Mouse (Mus musculus): Measurements from ENCODE around the gene Platr17. TPM values are rescaled to one million over a fixed set of nuclear protein-coding genes. Genes with fewer than 3 reads are reported as not detected.
A peak's percentile ranks its signal among the peaks of the same experiment; 100 is the strongest.

Platr17 gene
- polyA plus RNA-seq, 1 experiment = not detected

GRCm38 (mm10) chr17:33931159-33931866, 26.4 kb downstream of the Platr17 start:
- H3K4me3 ChIP-seq (ENCODE audit: control insufficient read depth, low read depth, low read length) = peak overlapping the region; percentile 82
- no peak overlapping the region for H3K27ac ChIP-seq (ENCODE audit: control insufficient read depth, insufficient read depth, low read depth, low read length)
- no peaks in the 10 kb centered on the region for H3K36me3 ChIP-seq (ENCODE audit: control insufficient read depth, insufficient read depth, low read length)
- no peaks in the 10 kb centered on the region for H3K27me3 ChIP-seq (ENCODE audit: control insufficient read depth, insufficient read depth, low read length)
- TF ChIP-seq POLR2A (IDR thresholded peaks at IDR 0.05; ENCODE audit: control insufficient read depth, low read depth, low read length) = no peak
- TF ChIP-seq CTCF (IDR thresholded peaks at IDR 0.05; ENCODE audit: control insufficient read depth, insufficient read depth, insufficient replicate concordance, low read depth, low read length) = no peak
- peaks cover 10% of the 10 kb centered on the region for H3K4me1 ChIP-seq (ENCODE audit: control insufficient read depth, insufficient read depth, low read length)

GRCm38 (mm10) chr17:33931947-33932346, 27.0 kb downstream of the Platr17 start:
- Histone ChIP-seq H3K36me3 (ENCODE audit: control insufficient read depth, insufficient read depth, low read length) (no peaks in the 10 kb centered on the region), H3K27me3 (ENCODE audit: control insufficient read depth, insufficient read depth, low read length) (no peaks in the 10 kb centered on the region), H3K4me1 (ENCODE audit: control insufficient read depth, insufficient read depth, low read length) (peaks cover 10% of the 10 kb centered on the region), H3K27ac (ENCODE audit: control insufficient read depth, insufficient read depth, low read depth, low read length) (no peak overlapping the region), H3K4me3 (ENCODE audit: control insufficient read depth, low read depth, low read length) (no peak overlapping the region)
- TF ChIP-seq POLR2A (IDR thresholded peaks at IDR 0.05; ENCODE audit: control insufficient read depth, low read depth, low read length) (no peak), CTCF (IDR thresholded peaks at IDR 0.05; ENCODE audit: control insufficient read depth, insufficient read depth, insufficient replicate concordance, low read depth, low read length) (no peak)

DNA sequence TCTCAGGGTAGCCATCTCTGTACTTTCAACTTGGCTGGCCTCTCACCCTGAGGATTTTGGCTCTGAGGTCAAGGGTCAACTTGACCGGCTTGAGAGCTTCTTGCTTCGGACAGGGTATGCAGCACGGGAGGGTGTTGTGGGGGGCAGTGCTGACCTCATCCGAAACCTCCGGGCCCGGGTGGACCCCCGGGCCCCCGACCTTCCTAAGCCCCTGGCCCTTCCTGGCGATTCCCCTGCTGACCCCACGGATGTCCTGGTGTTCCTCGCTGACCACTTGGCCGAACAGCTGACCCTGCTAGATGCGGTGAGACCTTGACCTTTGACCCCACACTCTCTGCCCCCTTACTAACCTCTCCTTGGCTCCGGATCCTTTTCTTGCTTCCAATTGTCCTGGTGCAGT, 27.5 kb downstream of the Platr17 start:
- TF ChIP-seq POLR2A (IDR thresholded peaks at IDR 0.05; ENCODE audit: control insufficient read depth, low read depth, low read length) (no peak), CTCF (IDR thresholded peaks at IDR 0.05; ENCODE audit: control insufficient read depth, insufficient read depth, insufficient replicate concordance, low read depth, low read length) (no peak)
- Histone ChIP-seq H3K27ac (ENCODE audit: control insufficient read depth, insufficient read depth, low read depth, low read length) (no peak overlapping the region), H3K4me1 (ENCODE audit: control insufficient read depth, insufficient read depth, low read length) (peaks cover 10% of the 10 kb centered on the region), H3K36me3 (ENCODE audit: control insufficient read depth, insufficient read depth, low read length) (no peaks in the 10 kb centered on the region), H3K4me3 (ENCODE audit: control insufficient read depth, low read depth, low read length) (no peak overlapping the region), H3K27me3 (ENCODE audit: control insufficient read depth, insufficient read depth, low read length) (no peaks in the 10 kb centered on the region)

GRCm38 (mm10) chr17:33932970-33933369, 28.0 kb downstream of the Platr17 start:
- TF ChIP-seq POLR2A (IDR thresholded peaks at IDR 0.05; ENCODE audit: control insufficient read depth, low read depth, low read length) = no peak
- TF ChIP-seq CTCF (IDR thresholded peaks at IDR 0.05; ENCODE audit: control insufficient read depth, insufficient read depth, insufficient replicate concordance, low read depth, low read length) = no peak
- Histone ChIP-seq H3K4me1 (ENCODE audit: control insufficient read depth, insufficient read depth, low read length) (peaks cover 10% of the 10 kb centered on the region), H3K27ac (ENCODE audit: control insufficient read depth, insufficient read depth, low read depth, low read length) (no peak overlapping the region), H3K27me3 (ENCODE audit: control insufficient read depth, insufficient read depth, low read length) (no peaks in the 10 kb centered on the region), H3K4me3 (ENCODE audit: control insufficient read depth, low read depth, low read length) (no peak overlapping the region), H3K36me3 (ENCODE audit: control insufficient read depth, insufficient read depth, low read length) (no peaks in the 10 kb centered on the region)

DNA sequence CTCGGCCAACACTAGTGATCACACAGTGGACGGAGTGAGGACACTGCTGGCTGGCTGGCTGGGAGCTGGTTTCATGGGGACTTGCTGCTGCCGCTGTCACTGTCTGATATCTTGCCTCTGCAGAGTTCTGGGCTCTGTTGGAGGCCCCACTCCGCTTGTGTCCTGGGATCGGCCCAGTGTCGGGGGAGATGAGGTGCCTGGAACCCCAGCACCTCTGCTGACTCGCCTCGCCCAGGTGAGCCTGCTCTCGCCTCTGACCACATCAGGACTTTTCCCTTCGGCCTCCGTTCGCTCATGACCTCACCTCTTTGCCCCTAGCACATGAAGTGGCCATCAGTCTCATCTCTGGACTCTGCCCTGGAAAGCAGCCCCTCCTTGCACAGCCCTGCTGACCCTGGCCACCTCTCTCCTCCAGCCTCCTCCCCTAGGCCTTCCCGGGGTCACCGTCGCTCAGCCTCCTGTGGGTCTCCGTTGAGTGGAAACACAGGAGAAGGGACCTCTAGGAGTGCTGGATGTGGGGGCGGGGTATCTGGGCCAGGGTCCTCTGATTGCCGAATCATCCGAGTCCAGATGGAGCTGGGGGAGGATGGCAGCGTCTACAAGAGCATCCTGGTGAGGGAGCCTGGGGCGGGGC, 30.6 kb downstream of the Platr17 start:
- Histone ChIP-seq H3K36me3 (ENCODE audit: control insufficient read depth, insufficient read depth, low read length) (no peaks in the 10 kb centered on the region), H3K27ac (ENCODE audit: control insufficient read depth, insufficient read depth, low read depth, low read length) (no peak overlapping the region), H3K4me1 (ENCODE audit: control insufficient read depth, insufficient read depth, low read length) (peaks cover 20% of the 10 kb centered on the region), H3K4me3 (ENCODE audit: control insufficient read depth, low read depth, low read length) (no peak overlapping the region), H3K27me3 (ENCODE audit: control insufficient read depth, insufficient read depth, low read length) (no peaks in the 10 kb centered on the region)
- TF ChIP-seq CTCF (IDR thresholded peaks at IDR 0.05; ENCODE audit: control insufficient read depth, insufficient read depth, insufficient replicate concordance, low read depth, low read length) (no peak), POLR2A (IDR thresholded peaks at IDR 0.05; ENCODE audit: control insufficient read depth, low read depth, low read length) (no peak)

- Histone ChIP-seq H3K4me1 (ENCODE audit: control insufficient read depth, insufficient read depth, low read length) (peaks cover 18% of the 10 kb centered on the region), H3K27me3 (ENCODE audit: control insufficient read depth, insufficient read depth, low read length) (no peaks in the 10 kb centered on the region), H3K4me3 (ENCODE audit: control insufficient read depth, low read depth, low read length) (no peak overlapping the region), H3K27ac (ENCODE audit: control insufficient read depth, insufficient read depth, low read depth, low read length) (no peak overlapping the region), H3K36me3 (ENCODE audit: control insufficient read depth, insufficient read depth, low read length) (no peaks in the 10 kb centered on the region)
- TF ChIP-seq CTCF (IDR thresholded peaks at IDR 0.05; ENCODE audit: control insufficient read depth, insufficient read depth, insufficient replicate concordance, low read depth, low read length) (no peak), POLR2A (IDR thresholded peaks at IDR 0.05; ENCODE audit: control insufficient read depth, low read depth, low read length) (no peak)
These were observed 32.1 kb downstream of the Platr17 start for GRCm38 (mm10) chr17:33936993-33937392.

DNA sequence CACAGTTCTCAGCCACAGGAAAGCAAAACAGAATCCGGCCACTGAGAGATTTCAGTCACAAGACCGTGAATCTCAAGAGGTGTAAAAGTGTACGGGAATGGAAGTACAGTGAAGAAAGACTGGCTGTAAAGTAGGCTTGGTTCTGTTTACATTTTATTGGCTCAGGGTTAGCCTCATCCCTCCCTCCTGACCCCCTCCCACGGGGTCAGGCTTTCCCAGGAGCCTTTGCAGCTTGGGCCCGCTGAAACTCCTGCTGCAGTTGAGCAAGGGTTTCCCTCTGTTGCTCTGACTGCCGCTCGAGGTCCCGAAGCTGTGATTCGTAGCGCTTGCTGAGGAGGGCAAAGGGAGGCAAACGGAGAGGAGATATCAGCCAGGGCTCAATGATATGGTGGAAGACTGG, 33.8 kb downstream of the Platr17 start:
- Histone ChIP-seq H3K36me3 (ENCODE audit: control insufficient read depth, insufficient read depth, low read length) (no peaks in the 10 kb centered on the region), H3K4me1 (ENCODE audit: control insufficient read depth, insufficient read depth, low read length) (peaks cover 18% of the 10 kb centered on the region), H3K4me3 (ENCODE audit: control insufficient read depth, low read depth, low read length) (peak overlapping the region; percentile 98), H3K27ac (ENCODE audit: control insufficient read depth, insufficient read depth, low read depth, low read length) (no peak overlapping the region), H3K27me3 (ENCODE audit: control insufficient read depth, insufficient read depth, low read length) (no peaks in the 10 kb centered on the region)
- TF ChIP-seq CTCF (IDR thresholded peaks at IDR 0.05; ENCODE audit: control insufficient read depth, insufficient read depth, insufficient replicate concordance, low read depth, low read length) (no peak), POLR2A (IDR thresholded peaks at IDR 0.05; ENCODE audit: control insufficient read depth, low read depth, low read length) (no peak)

All from testis, adult 2 months (tissue).